Mouse (Mus musculus) kidney, adult 2 months (tissue): ENCODE data around the gene Senp1.

Experiments
- CTCF ChIP-seq: fragments of 200-500 bp; conservative IDR thresholded peaks from 2 replicates; pipeline ENCODE4 v1.5.1; 2011; ENCODE audit warnings: low read depth, mild to moderate bottlenecking, control low read depth, low read length, moderate library complexity, mixed read lengths; ENCODE audit not compliant: insufficient read depth, insufficient read length
- POLR2A ChIP-seq: fragments of 200-500 bp; IDR thresholded peaks from one replicate; pipeline ENCODE4 v1.6.1; 2011; ENCODE audit warnings: low read depth, low read length, control low read depth

- TF ChIP-seq POLR2A = no peak
- TF ChIP-seq CTCF = no peak
Observed at GRCm38 (mm10) chr15:97992712-97993286, 100.7 kb downstream of the Senp1 start.
